Mouse (Mus musculus): Measurements from ENCODE around the gene Tmem19.

The Tmem19 gene

GRCm38 (mm10) chr10:115361840-115362622, at the start of gene Tmem19:
Tmem19 (minus strand) TSS chr10:115362501.
- DNase-seq = peak; percentile 96

- peak; percentile 42 for DNase-seq
Observed at GRCm38 (mm10) chr10:115406393-115406792, 44.1 kb upstream of the Tmem19 start.

DNA sequence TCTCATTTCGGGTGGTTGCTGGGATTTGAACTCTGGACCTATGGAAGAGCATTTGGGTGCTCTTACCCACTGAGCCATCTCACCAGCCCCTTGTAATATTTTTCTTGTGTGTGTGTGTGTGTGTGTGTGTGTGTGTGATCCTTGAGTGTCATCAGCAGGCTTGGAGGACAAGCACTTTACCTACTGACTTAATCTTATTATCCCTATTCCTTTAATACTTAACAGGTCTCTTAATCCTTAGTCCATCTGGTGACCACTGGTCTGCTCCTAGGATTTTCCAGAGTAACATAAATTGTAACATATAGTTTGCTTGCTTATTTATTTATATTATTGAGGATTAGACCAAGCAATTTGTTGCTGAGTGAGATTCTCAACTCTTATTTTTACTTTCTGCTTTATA, 29.6 kb upstream of the Tmem19 start:
- no peak for DNase-seq

GRCm38 (mm10) chr10:115391076-115391475, 28.8 kb upstream of the Tmem19 start:
- DNase-seq = no peak

DNA sequence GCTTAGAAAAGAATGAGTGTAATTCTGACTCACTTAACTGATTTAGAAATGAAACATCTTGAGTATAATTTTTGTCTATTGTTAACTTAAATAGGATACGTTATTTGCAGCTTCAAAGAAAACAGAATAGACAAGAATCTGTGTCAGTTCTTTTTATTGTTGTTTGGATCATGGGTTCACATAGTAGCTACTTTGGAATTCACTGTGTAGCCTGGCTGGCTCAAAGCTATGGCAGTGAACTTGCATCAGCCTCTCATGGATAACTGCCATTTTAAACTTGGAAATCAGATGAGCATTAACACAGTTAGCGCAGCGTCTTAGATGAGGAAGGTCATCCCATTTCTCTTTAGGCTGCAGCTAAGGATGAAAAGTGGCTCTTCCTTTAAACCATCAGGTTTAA, 25.6 kb upstream of the Tmem19 start:
- no peak for DNase-seq

- peak; percentile 64 for DNase-seq
Observed at GRCm38 (mm10) chr10:115385018-115386002, 23.0 kb upstream of the Tmem19 start.

DNA sequence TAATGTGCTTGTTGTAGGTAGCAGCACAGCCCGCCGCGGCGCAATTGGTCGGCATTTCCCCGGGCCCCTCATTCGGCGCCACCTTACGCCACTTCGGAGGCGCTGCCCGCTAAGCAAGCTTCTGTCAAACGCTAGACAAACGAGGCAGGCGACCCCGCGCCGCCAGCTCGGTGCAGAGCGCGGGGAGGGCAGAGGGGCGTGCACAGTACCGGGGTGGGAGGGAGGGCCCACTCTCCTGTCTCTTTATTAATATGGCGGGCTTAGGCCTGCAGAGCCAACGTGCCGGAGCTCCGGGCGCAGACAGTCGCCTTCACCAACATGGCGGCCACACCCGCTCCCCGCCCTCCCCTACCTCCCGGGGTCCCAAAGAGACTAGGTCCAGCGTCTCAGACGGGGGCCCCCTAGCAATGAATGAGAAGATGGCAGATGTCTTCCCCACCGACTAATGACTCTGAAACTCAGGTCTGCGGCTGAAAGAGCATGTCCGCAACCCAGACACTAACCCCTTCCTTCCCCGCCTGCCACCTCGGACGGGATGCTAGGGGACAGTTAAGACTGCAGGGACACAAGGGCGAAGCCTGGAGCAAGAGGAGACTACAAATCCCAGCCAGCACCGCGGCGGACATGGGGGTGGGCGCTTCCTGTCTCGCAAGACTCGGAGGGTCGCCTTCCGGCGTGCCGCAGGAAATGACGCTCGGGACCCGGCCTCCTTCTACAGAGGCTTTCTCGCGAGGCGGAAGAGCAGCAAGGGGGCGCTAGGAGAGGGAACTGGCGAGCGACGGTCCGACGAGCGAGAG, 22.1 kb upstream of the Tmem19 start, which contains the start of the genes Thap2 and Zfc3h1:
Gene Thap2 (minus strand): TSS at position 223 of the 797 bp plus-strand sequence.
Gene Zfc3h1 (plus strand): TSS at position 739 of the 797 bp plus-strand sequence.
- peak; percentile 98 for DNase-seq

GRCm38 (mm10) chr10:115383644-115384220, 21.4 kb upstream of the Tmem19 start:
- DNase-seq = peak; percentile 43

DNA sequence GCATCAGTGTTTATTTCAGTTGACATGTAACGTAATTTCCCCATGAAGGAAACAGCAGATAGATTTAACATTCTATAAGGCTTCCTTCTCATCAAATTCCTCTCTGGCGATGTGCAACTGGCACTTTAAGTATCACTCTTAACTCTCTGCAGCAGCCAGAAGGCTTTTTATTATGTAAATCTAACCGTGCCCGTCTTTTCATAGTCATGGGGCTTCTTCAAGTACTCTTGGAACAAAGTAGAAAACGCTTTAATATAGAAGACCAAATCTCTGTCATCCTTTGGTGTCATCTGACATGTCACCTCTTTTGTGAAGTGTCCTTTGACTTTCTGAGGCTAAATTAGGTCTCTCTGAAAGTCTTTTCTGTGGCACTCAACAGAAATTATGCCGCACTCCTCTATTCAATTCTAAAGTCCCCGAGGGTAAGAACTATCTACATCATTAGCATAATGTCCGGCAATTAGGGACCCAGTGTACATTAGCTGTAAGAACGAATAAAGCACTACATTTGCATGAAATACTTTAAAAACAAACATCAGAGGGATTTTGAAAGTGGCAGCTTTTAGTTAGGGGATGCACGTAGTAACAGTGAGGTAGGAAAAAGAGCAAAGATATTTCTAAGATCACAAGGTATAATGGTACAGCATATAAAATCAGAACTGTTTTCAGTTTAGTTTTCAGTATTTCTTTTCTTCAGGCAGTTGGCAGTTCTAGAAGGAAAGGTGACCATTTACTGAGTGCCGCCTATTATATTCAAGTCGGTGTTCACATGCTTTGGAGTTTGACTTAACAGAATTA, 20.7 kb upstream of the Tmem19 start:
- DNase-seq = peak; percentile 24

GRCm38 (mm10) chr10:115381506-115382084, 19.3 kb upstream of the Tmem19 start:
- no peak for DNase-seq

DNA sequence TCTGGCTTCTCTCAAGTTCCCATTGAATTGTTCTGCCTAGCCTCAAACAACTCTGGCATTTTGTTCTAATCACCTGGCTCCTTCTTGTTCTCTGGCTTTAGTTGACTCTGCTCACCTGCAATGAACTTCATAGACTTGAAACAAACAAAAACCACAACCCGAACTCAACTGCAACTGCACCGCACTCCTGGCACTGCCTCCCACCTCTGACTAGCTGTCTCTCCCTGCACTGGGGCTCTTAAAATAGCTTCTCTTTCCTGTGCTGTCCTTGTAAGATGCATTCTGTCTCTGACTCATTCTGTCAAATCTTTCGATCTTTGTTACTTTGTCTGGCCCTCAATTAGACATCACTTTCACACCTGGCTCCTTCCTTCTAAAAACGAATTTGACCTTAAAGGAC, 850 bp upstream of the Tmem19 start:
- DNase-seq = peak; percentile 37

GRCm38 (mm10) chr10:115362623-115362964, 293 bp upstream of the Tmem19 start:
- no peak for DNase-seq

DNA sequence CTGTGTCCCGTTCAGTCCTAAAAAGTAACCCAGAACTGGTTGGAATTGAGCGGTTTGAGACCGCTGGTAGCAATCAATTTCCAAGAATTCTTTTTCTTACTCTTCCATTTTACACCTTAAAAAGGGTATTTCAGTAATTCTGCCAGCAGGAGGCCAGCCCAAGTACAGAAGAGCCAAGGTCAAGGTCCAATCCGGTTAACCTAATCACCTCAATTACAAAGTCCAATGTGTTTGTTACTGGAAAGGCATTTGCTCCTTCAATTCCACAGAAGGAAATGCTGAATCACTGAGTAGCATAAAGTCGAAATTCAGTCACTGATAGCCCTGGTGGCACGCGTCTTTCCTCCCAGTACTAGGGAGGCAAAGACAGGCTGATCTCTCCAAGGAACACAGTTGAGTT, 3.2 kb downstream of the Tmem19 start:
- DNase-seq = no peak

GRCm38 (mm10) chr10:115358216-115358919, 3.9 kb downstream of the Tmem19 start:
- no peak for DNase-seq

GRCm38 (mm10) chr10:115356106-115356505, 6.2 kb downstream of the Tmem19 start:
- no peak for DNase-seq

- no peak for DNase-seq
Observed at GRCm38 (mm10) chr10:115355016-115355415, 7.3 kb downstream of the Tmem19 start.

- DNase-seq = no peak
Observed at GRCm38 (mm10) chr10:115354553-115354952, 7.7 kb downstream of the Tmem19 start.

DNA sequence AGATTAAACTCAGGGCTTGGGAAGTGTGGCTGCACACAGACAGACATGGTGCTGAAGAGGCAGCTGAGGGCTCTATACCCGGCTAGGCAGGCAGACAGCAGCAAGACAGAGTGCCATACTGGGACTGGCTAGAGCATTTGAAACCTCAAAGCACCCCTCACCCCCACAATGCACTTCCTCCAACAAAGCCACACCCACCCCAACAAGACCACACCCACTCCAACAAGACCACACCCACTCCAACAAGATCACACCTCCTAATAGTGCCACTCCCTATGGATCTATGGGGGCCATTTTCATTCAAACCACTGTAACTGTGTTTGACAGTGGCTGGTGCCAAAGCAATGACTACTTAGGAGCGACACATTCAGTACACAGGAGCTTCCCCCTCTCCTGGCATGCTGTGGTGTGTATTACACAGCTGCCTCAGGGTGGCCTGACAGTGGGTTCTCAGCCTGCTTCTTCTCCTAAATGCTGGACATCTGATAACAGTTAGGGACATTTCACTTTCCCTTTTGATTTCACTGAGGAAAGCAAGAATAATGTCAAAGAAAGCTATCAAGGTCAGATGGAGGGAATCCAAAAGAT, 11.4 kb downstream of the Tmem19 start:
- DNase-seq = no peak

DNA sequence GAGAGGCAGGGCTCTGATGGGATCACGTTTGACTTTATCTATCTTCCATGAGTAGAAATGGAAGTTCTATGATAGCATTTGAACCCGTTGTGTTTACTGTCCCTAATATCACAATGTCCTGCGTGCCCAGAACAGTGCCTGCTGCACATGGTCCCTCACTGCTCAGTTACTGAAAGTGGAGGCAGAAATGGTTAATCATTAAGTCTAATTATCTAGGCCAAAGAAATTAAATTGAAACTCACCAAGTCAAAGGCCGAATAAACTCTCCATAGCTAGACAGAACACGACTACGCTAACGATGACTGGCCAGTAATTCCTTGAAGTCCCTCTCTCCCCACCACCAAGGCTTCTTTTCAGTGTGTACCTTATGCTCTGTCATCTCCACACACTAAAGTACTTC, 12.8 kb downstream of the Tmem19 start:
- DNase-seq = no peak

GRCm38 (mm10) chr10:115349029-115349428, 13.3 kb downstream of the Tmem19 start:
- DNase-seq = no peak

Measured in cerebellum, adult 9-10 months (tissue).